Mouse (Mus musculus) liver, embryonic 15.5 days (tissue): ENCODE data around the gene Gm11084. TPM values are rescaled to one million over a fixed set of nuclear protein-coding genes. Genes with fewer than 3 reads are reported as not detected.

Experiments
- ATAC-seq: fragments of 200-750 bp; cut with Nextera tagmentation; 2 replicates; pipeline ENCODE4 v1.8.0; 2017; ENCODE audit warnings: moderate number of reproducible peaks, mild to moderate bottlenecking, moderate library complexity; ENCODE audit not compliant: insufficient read depth
- H3K27ac ChIP-seq: fragments of 300-500 bp; sonication (generic); replicated peaks from 2 replicates; pipeline ENCODE4 v1.5.1; 2015; ENCODE audit warnings: mild to moderate bottlenecking, inconsistent platforms
- H3K27me3 ChIP-seq: fragments of 300-500 bp; sonication (generic); 2 replicates; pipeline ENCODE4 v1.6.1; 2015; ENCODE audit warnings: mild to moderate bottlenecking, inconsistent platforms
- H3K36me3 ChIP-seq: fragments of 300-500 bp; sonication (generic); replicated peaks from 2 replicates; pipeline ENCODE4 v1.6.1; 2015; ENCODE audit warnings: moderate library complexity, mild to moderate bottlenecking, inconsistent platforms
- H3K4me1 ChIP-seq: fragments of 300-500 bp; sonication (generic); replicated peaks from 2 replicates; pipeline ENCODE4 v1.6.1; 2015; ENCODE audit warnings: inconsistent platforms
- H3K4me2 ChIP-seq: fragments of 300-500 bp; sonication (generic); 2 replicates; pipeline ENCODE4 v1.6.1; 2015; ENCODE audit warnings: moderate library complexity, mild to moderate bottlenecking, inconsistent platforms
- H3K4me3 ChIP-seq: fragments of 300-500 bp; sonication (generic); replicated peaks from 2 replicates; pipeline ENCODE4 v1.5.1; 2015; ENCODE audit warnings: mild to moderate bottlenecking, inconsistent platforms
- H3K9ac ChIP-seq: fragments of 300-500 bp; sonication (generic); 2 replicates; pipeline ENCODE4 v1.6.1; 2015; ENCODE audit warnings: moderate library complexity, mild to moderate bottlenecking, inconsistent platforms
- H3K9me3 ChIP-seq: fragments of 300-500 bp; sonication (generic); replicated peaks from 2 replicates; pipeline ENCODE4 v1.6.1; 2016; ENCODE audit warnings: inconsistent platforms
- WGBS: fragments of 180-500 bp; shearing (Covaris S2); methylation state at CpG from one replicate; pipeline ENCODE4 v1.1.7; 2015; ENCODE audit warnings: mixed read lengths; ENCODE audit not compliant: insufficient replicate concordance; 5-methylcytosine and 5-hydroxymethylcytosine counted together
- polyA plus RNA-seq: library from polyadenylated mRNA; unstranded; fragments of >200 nt; fragmentation: Nextera tagmentation; extraction: Ambion mirVana; gene quantifications from 2 replicates; pipeline ENCODE4 v1.2.1, GENCODE M21; 2015

Gene Gm11084
- polyA plus RNA-seq, 1 experiment from 2014 or later: not detected

GRCm38 (mm10) chr2:72978901-72979658 is 7.4 kb downstream of the Gm11084 start:
- no peaks in the 10 kb centered on the region for H3K9me3 ChIP-seq
- H3K4me2 ChIP-seq: peak overlapping the region; percentile 70
- no peaks in the 10 kb centered on the region for H3K27me3 ChIP-seq
- H3K4me3 ChIP-seq: peak overlapping the region; percentile 100
- peak overlapping the region; percentile 100 for H3K9ac ChIP-seq
- H3K4me1 ChIP-seq: peaks cover 41% of the 10 kb centered on the region
- H3K27ac ChIP-seq: peak overlapping the region; percentile 100
- under 1% methylated on average over 96 of the region's 107 CpGs for WGBS
- H3K36me3 ChIP-seq: peaks cover 8% of the 10 kb centered on the region
- peak; percentile 78 for ATAC-seq

GRCm38 (mm10) chr2:72978473-72978872 is 8.0 kb downstream of the Gm11084 start:
- ATAC-seq: peak; percentile 19
- peak overlapping the region; percentile 100 for H3K9ac ChIP-seq
- no peaks in the 10 kb centered on the region for H3K27me3 ChIP-seq
- H3K36me3 ChIP-seq: peaks cover 12% of the 10 kb centered on the region
- peak overlapping the region; percentile 100 for H3K27ac ChIP-seq
- H3K4me2 ChIP-seq: peak overlapping the region; percentile 70
- WGBS: under 1% methylated on average over 38 of the region's 38 CpGs
- H3K4me3 ChIP-seq: peak overlapping the region; percentile 100
- peaks cover 36% of the 10 kb centered on the region for H3K4me1 ChIP-seq
- H3K9me3 ChIP-seq: no peaks in the 10 kb centered on the region

- Histone ChIP-seq H3K9me3 (no peaks in the 10 kb centered on the region), H3K4me2 (peak overlapping the region; percentile 72), H3K4me1 (peaks cover 30% of the 10 kb centered on the region), H3K27me3 (no peaks in the 10 kb centered on the region), H3K9ac (peak overlapping the region; percentile 45; the same call in 1 of the 2 replicates), H3K4me3 (peak overlapping the region; percentile 54), H3K27ac (peak overlapping the region; percentile 41; the same call in 1 of the 2 replicates), H3K36me3 (peaks cover 14% of the 10 kb centered on the region)
- 66% methylated on average over 1 of the region's 1 CpGs for WGBS
- no peak for ATAC-seq
Observed at GRCm38 (mm10) chr2:72977272-72977671, 9.2 kb downstream of the Gm11084 start.

- Histone ChIP-seq H3K4me1 (peaks cover 22% of the 10 kb centered on the region), H3K4me2 (peak overlapping the region; percentile 72), H3K9me3 (no peaks in the 10 kb centered on the region), H3K9ac (no peak overlapping the region), H3K36me3 (peaks cover 25% of the 10 kb centered on the region), H3K27me3 (no peaks in the 10 kb centered on the region), H3K4me3 (peak overlapping the region; percentile 24), H3K27ac (0 out of 2 replicates have a peak overlapping the region, but pooled peaks have one; percentile 19)
- no peak for ATAC-seq
Observed at GRCm38 (mm10) chr2:72976036-72976435, 10.5 kb downstream of the Gm11084 start.

- WGBS: 83% methylated on average over 6 of the region's 6 CpGs
- no peak overlapping the region for H3K4me3 ChIP-seq
- no peak overlapping the region for H3K9ac ChIP-seq
- no peaks in the 10 kb centered on the region for H3K9me3 ChIP-seq
- peaks cover 62% of the 10 kb centered on the region for H3K36me3 ChIP-seq
- H3K4me2 ChIP-seq: no peak overlapping the region
- ATAC-seq: no peak
- peaks cover 25% of the 10 kb centered on the region for H3K4me1 ChIP-seq
- H3K27ac ChIP-seq: no peak overlapping the region
- no peaks in the 10 kb centered on the region for H3K27me3 ChIP-seq
Observed at GRCm38 (mm10) chr2:72970831-72971230, 15.7 kb downstream of the Gm11084 start.

GRCm38 (mm10) chr2:72970302-72970701 is 16.2 kb downstream of the Gm11084 start:
- Histone ChIP-seq H3K4me2 (no peak overlapping the region), H3K4me1 (peaks cover 25% of the 10 kb centered on the region), H3K36me3 (peaks cover 60% of the 10 kb centered on the region), H3K9ac (no peak overlapping the region), H3K27ac (no peak overlapping the region), H3K27me3 (no peaks in the 10 kb centered on the region), H3K4me3 (no peak overlapping the region), H3K9me3 (no peaks in the 10 kb centered on the region)
- WGBS: 82% methylated on average over 4 of the region's 4 CpGs
- ATAC-seq: no peak

GRCm38 (mm10) chr2:72968536-72968935 is 18.0 kb downstream of the Gm11084 start:
- no peak overlapping the region for H3K4me3 ChIP-seq
- no peaks in the 10 kb centered on the region for H3K9me3 ChIP-seq
- H3K4me2 ChIP-seq: no peak overlapping the region
- H3K4me1 ChIP-seq: peaks cover 30% of the 10 kb centered on the region
- H3K36me3 ChIP-seq: peaks cover 59% of the 10 kb centered on the region
- H3K27me3 ChIP-seq: no peaks in the 10 kb centered on the region
- no peak overlapping the region for H3K9ac ChIP-seq
- WGBS: 82% methylated on average over 1 of the region's 1 CpGs
- no peak overlapping the region for H3K27ac ChIP-seq
- no peak for ATAC-seq

- peaks cover 32% of the 10 kb centered on the region for H3K4me1 ChIP-seq
- no peak overlapping the region for H3K4me2 ChIP-seq
- H3K9me3 ChIP-seq: no peaks in the 10 kb centered on the region
- ATAC-seq: no peak
- H3K36me3 ChIP-seq: peaks cover 60% of the 10 kb centered on the region
- no peaks in the 10 kb centered on the region for H3K27me3 ChIP-seq
- WGBS: 75% methylated on average over 2 of the region's 2 CpGs
- 0 out of 2 replicates have a peak overlapping the region, but pooled peaks have one; percentile 11 for H3K27ac ChIP-seq
- H3K4me3 ChIP-seq: no peak overlapping the region
- H3K9ac ChIP-seq: no peak overlapping the region
Observed at GRCm38 (mm10) chr2:72965450-72965849, 21.1 kb downstream of the Gm11084 start.

- no peak overlapping the region for H3K4me2 ChIP-seq
- peaks cover 30% of the 10 kb centered on the region for H3K4me1 ChIP-seq
- no peak overlapping the region for H3K4me3 ChIP-seq
- H3K36me3 ChIP-seq: peaks cover 72% of the 10 kb centered on the region
- ATAC-seq: no peak
- H3K9me3 ChIP-seq: no peaks in the 10 kb centered on the region
- no peak overlapping the region for H3K27ac ChIP-seq
- no peak overlapping the region for H3K9ac ChIP-seq
- H3K27me3 ChIP-seq: no peaks in the 10 kb centered on the region
- WGBS: 97% methylated on average over 3 of the region's 3 CpGs
Observed at GRCm38 (mm10) chr2:72956415-72956814, 30.1 kb downstream of the Gm11084 start.

- H3K9me3 ChIP-seq: no peaks in the 10 kb centered on the region
- no peaks in the 10 kb centered on the region for H3K27me3 ChIP-seq
- 0 out of 2 replicates have a peak, but pooled peaks have one; percentile 37 for ATAC-seq
- H3K36me3 ChIP-seq: peaks cover 67% of the 10 kb centered on the region
- H3K9ac ChIP-seq: no peak overlapping the region
- no peak overlapping the region for H3K4me2 ChIP-seq
- H3K4me1 ChIP-seq: peaks cover 30% of the 10 kb centered on the region
- no peak overlapping the region for H3K27ac ChIP-seq
- H3K4me3 ChIP-seq: no peak overlapping the region
- WGBS: 37% methylated on average over 3 of the region's 3 CpGs
Observed at GRCm38 (mm10) chr2:72952979-72953378, 33.5 kb downstream of the Gm11084 start.

GRCm38 (mm10) chr2:72935937-72936336 is 50.6 kb downstream of the Gm11084 start:
- H3K9me3 ChIP-seq: no peaks in the 10 kb centered on the region
- H3K9ac ChIP-seq: no peak overlapping the region
- no peak overlapping the region for H3K4me2 ChIP-seq
- 50% methylated on average over 1 of the region's 1 CpGs for WGBS
- no peak for ATAC-seq
- H3K27ac ChIP-seq: no peak overlapping the region
- H3K4me1 ChIP-seq: no peaks in the 10 kb centered on the region
- peaks cover 49% of the 10 kb centered on the region for H3K36me3 ChIP-seq
- no peaks in the 10 kb centered on the region for H3K27me3 ChIP-seq
- no peak overlapping the region for H3K4me3 ChIP-seq
